Comparison of ENCODE assay signal across 8 mouse cellular contexts in genomic region chrX:57392367-57393246, GRCm38 (mm10). TPM values are rescaled to one million over a fixed set of nuclear protein-coding genes. Genes with fewer than 3 reads are reported as not detected.
DNase-seq lines count a peak whose midpoint lies in the region; ATAC-seq and TF ChIP-seq lines count a peak whose summit lies in the region.

Gene Rbmx (minus strand): TSS chrX:57393036.

- DNase-seq in G1E (ENCODE audit: low spot score): peak; percentile 48
- peak; percentile 79 to 87 for DNase-seq in cerebellum, adult 18-20 months
- peak; percentile 77 to 82 for DNase-seq in heart, postnatal 36 days
- DNase-seq in layer of hippocampus, adult 2 months (ENCODE audit: low spot score in 2 of 2): peak; percentile 86 to 91
- DNase-seq in lung, embryonic 14.5 days: peak; percentile 95
- DNase-seq in thymus, adult 2 months: peak; percentile 81

- TF ChIP-seq POLR2A in olfactory bulb, adult 2 months (IDR thresholded peaks at IDR 0.05; ENCODE audit: insufficient read depth, low read depth, low read length): peak; percentile 63; the same call in 1 of the 2 replicates
- peak; percentile 81 for TF ChIP-seq POLR2A in thymus, adult 2 months (IDR thresholded peaks at IDR 0.05; ENCODE audit: control insufficient read depth, extremely low read depth, insufficient read depth, low read length, poor library complexity)

- no peaks in the 10 kb centered on the region for H3K27me3 ChIP-seq in G1E (ENCODE audit: insufficient read depth, low read length)
- no peaks in the 10 kb centered on the region for H3K27me3 ChIP-seq in forebrain, embryonic 16.5 days (replicated peaks; ENCODE audit: control insufficient read depth, insufficient read depth, low read length)
- H3K27me3 ChIP-seq in lung, embryonic 14.5 days (ENCODE audit: insufficient read depth, low read length): no peaks in the 10 kb centered on the region
- H3K27me3 ChIP-seq in thymus, adult 2 months (ENCODE audit: control insufficient read depth, insufficient read depth, low read length): no peaks in the 10 kb centered on the region

- intact Hi-C loops in heart, postnatal 36 days (cut with DNase I): loop anchor here (5.0 to 10.0 kb wide), 3 partner anchors 55 to 1048 kb away; partner anchors contain the start of genes Arhgef6, Mmgt1 and Zfp449

- no peak for TF ChIP-seq CTCF in G1E (IDR thresholded peaks at IDR 0.05; ENCODE audit: low read depth, low read length)
- no peak for TF ChIP-seq CTCF in layer of hippocampus, adult 2 months (conservative IDR thresholded peaks at IDR 0.05)
- TF ChIP-seq CTCF in lung, embryonic 14.5 days (IDR thresholded peaks at IDR 0.05; ENCODE audit: low read depth): no peak
- no peak for TF ChIP-seq CTCF in olfactory bulb, adult 2 months (IDR thresholded peaks at IDR 0.05; ENCODE audit: insufficient read depth, low read depth, low read length)
- TF ChIP-seq CTCF in thymus, adult 2 months (IDR thresholded peaks at IDR 0.05; ENCODE audit: borderline replicate concordance, control insufficient read depth, extremely low read depth, insufficient read depth, low read length, poor library complexity): no peak

- peaks cover 22% of the 10 kb centered on the region for H3K36me3 ChIP-seq in G1E (replicated peaks)
- peaks cover 3% of the 10 kb centered on the region for H3K36me3 ChIP-seq in forebrain, embryonic 16.5 days (ENCODE audit: control insufficient read depth, insufficient read depth)
- H3K36me3 ChIP-seq in lung, embryonic 14.5 days (ENCODE audit: insufficient read depth): peaks cover 22% of the 10 kb centered on the region
- H3K36me3 ChIP-seq in thymus, adult 2 months (ENCODE audit: control insufficient read depth, insufficient read depth, low read length): peaks cover 25% of the 10 kb centered on the region

- ATAC-seq in G1E (ENCODE audit: extremely low read depth, insufficient number of reproducible peaks, low FRiP score, poor library complexity, severe bottlenecking): peak; percentile 91
- ATAC-seq in forebrain, embryonic 16.5 days: peak; percentile 96
- ATAC-seq in lung, embryonic 14.5 days (ENCODE audit: insufficient read depth): peak; percentile 97

- peak within 1 kb of the TSS; percentile 54 for H3K4me2 ChIP-seq in forebrain, embryonic 16.5 days (ENCODE audit: low read length)
- peak within 1 kb of the TSS; percentile 58 for H3K4me2 ChIP-seq in lung, embryonic 14.5 days

- H3K27ac ChIP-seq in forebrain, embryonic 16.5 days (ENCODE audit: low read length): peak within 1 kb of the TSS; percentile 96
- peak within 1 kb of the TSS; percentile 96 for H3K27ac ChIP-seq in layer of hippocampus, adult 2 months
- H3K27ac ChIP-seq in lung, embryonic 14.5 days (ENCODE audit: low read depth): peak within 1 kb of the TSS; percentile 96
- peak within 1 kb of the TSS; percentile 97 for H3K27ac ChIP-seq in olfactory bulb, adult 2 months (ENCODE audit: insufficient read depth, low read depth, low read length)
- peak within 1 kb of the TSS; percentile 100 for H3K27ac ChIP-seq in thymus, adult 2 months (ENCODE audit: control insufficient read depth, insufficient read depth, low read length)

- peak within 1 kb of the TSS; percentile 81 for H3K9ac ChIP-seq in forebrain, embryonic 16.5 days (replicated peaks; ENCODE audit: low read depth, low read length)
- H3K9ac ChIP-seq in lung, embryonic 14.5 days: peak within 1 kb of the TSS; percentile 76

- H3K4me1 ChIP-seq in G1E (ENCODE audit: insufficient read depth, low read depth, low read length): no peaks in the 10 kb centered on the region; the same call in 1 of the 2 replicates
- H3K4me1 ChIP-seq in forebrain, embryonic 16.5 days (replicated peaks; ENCODE audit: control insufficient read depth, insufficient read depth, low read length): peaks cover 3% of the 10 kb centered on the region; the same call in 1 of the 2 replicates
- H3K4me1 ChIP-seq in lung, embryonic 14.5 days (ENCODE audit: insufficient read depth): no peaks in the 10 kb centered on the region
- peaks cover 2% of the 10 kb centered on the region; the same call in 1 of the 2 replicates for H3K4me1 ChIP-seq in olfactory bulb, adult 2 months (ENCODE audit: control insufficient read depth, insufficient read depth, low read length)
- H3K4me1 ChIP-seq in thymus, adult 2 months (replicated peaks; ENCODE audit: control insufficient read depth, insufficient read depth, low read length): peaks cover 2% of the 10 kb centered on the region; the same call in 1 of the 2 replicates

- peak within 1 kb of the TSS; percentile 73 for H3K4me3 ChIP-seq in G1E (ENCODE audit: low read depth, low read length)
- peak within 1 kb of the TSS; percentile 69 for H3K4me3 ChIP-seq in forebrain, embryonic 16.5 days (replicated peaks; ENCODE audit: low read length)
- H3K4me3 ChIP-seq in layer of hippocampus, adult 2 months: peak within 1 kb of the TSS; percentile 79
- peak within 1 kb of the TSS; percentile 54 for H3K4me3 ChIP-seq in lung, embryonic 14.5 days (ENCODE audit: low read depth, low read length)
- peak within 1 kb of the TSS; percentile 96 for H3K4me3 ChIP-seq in olfactory bulb, adult 2 months (ENCODE audit: insufficient read depth, low read depth, low read length)
- peak within 1 kb of the TSS; percentile 100 for H3K4me3 ChIP-seq in thymus, adult 2 months (ENCODE audit: control insufficient read depth, insufficient read depth, low read length)

- WGBS in forebrain, embryonic 16.5 days: 20% methylated on average over 50 of the region's 50 CpGs
- WGBS in lung, embryonic 14.5 days: 13% methylated on average over 50 of the region's 50 CpGs
- WGBS in olfactory bulb, adult 2 months: 16% methylated on average over 50 of the region's 50 CpGs
- WGBS in thymus, adult 2 months: under 1% methylated on average over 50 of the region's 50 CpGs

- H3K9me3 ChIP-seq in G1E (replicated peaks): no peaks in the 10 kb centered on the region
- H3K9me3 ChIP-seq in forebrain, embryonic 16.5 days (ENCODE audit: control insufficient read depth, low read length): no peaks in the 10 kb centered on the region
- H3K9me3 ChIP-seq in lung, embryonic 14.5 days (ENCODE audit: low read depth, low read length): no peaks in the 10 kb centered on the region

RNA-seq across cellular contexts. Expression of gene Rbmx, which starts in this region (rescaled TPM):
- total RNA-seq in G1E (2014; fragmentation: Nextera tagmentation) (99.9 and 103 TPM in 2 replicates), G1E (2017) (64.5 and 70.0 TPM in 2 replicates)
- 21.0 and 34.5 TPM in 2 replicates for polyA plus RNA-seq in G1E (2012)
- 255 and 280 TPM in 2 replicates for polyA plus RNA-seq in forebrain, embryonic 16.5 days (2015; fragmentation: Nextera tagmentation; extraction: Ambion mirVana)
- 10 to 100 TPM; 22.2 to 28.4 TPM for total RNA-seq in heart, postnatal 36 days (2021)
- total RNA-seq in layer of hippocampus, adult 2 months (2021): 10 to 100 TPM; 67.3 to 75.9 TPM
- polyA plus RNA-seq in lung, embryonic 14.5 days (2014; fragmentation: Nextera tagmentation; extraction: Ambion mirVana): 156 and 165 TPM in 2 replicates
- polyA plus RNA-seq in olfactory bulb, adult 2 months (2012; ENCODE audit: insufficient read depth, insufficient read length, low replicate concordance, missing spikeins): not detected in 2 replicates
- 52.7 and 54.5 TPM in 2 replicates for polyA plus RNA-seq in thymus, adult 2 months (2012; rRNA removed)

Comparison
In these comparisons a context has a peak if more than half of its experiments do, and no peak if none do; other contexts are left out.
1. Peak in every context shown above with its lines: DNase-seq, ATAC-seq, H3K4me3 ChIP-seq and H3K27ac ChIP-seq.